Mouse (Mus musculus) CH12.LX (cell line): ENCODE data around the gene Ppp4r3b. TPM values are rescaled to one million over a fixed set of nuclear protein-coding genes. Genes with fewer than 3 reads are reported as not detected.

Experiments
- DNase-seq: peaks from one replicate; pipeline ENCODE4 v3.0.0-alpha.2; 2013; ENCODE audit errors: extremely low read depth
- H3K27ac ChIP-seq: 2 replicates; pipeline ENCODE4 v1.5.1; 2012; ENCODE audit warnings: low read depth, mild to moderate bottlenecking, control low read depth, moderate library complexity; ENCODE audit not compliant: insufficient read depth
- H3K27me3 ChIP-seq: replicated peaks from 2 replicates; pipeline ENCODE3; 2012; ENCODE audit warnings: inconsistent platforms
- H3K36me3 ChIP-seq, 2 experiments: replicated peaks in 1 of 2; 2 replicates each; pipeline versions ENCODE3 to v1.6.1; 2012; ENCODE audit warnings: inconsistent platforms in 1 of 2, low read length in 1 of 2, mild to moderate bottlenecking in 1 of 2, mixed read lengths in 1 of 2, moderate library complexity in 1 of 2; ENCODE audit not compliant: control insufficient read depth in 1 of 2, insufficient read depth in 1 of 2
- H3K4me1 ChIP-seq, 2 experiments: 2 replicates each; pipeline ENCODE4 v1.6.1; 2012; ENCODE audit warnings: inconsistent platforms in 1 of 2, moderate library complexity in 1 of 2; ENCODE audit not compliant: insufficient read depth in 2 of 2, control insufficient read depth in 1 of 2
- H3K4me2 ChIP-seq: 2 replicates; pipeline ENCODE4 v1.6.1; 2012; ENCODE audit warnings: low read depth, mild to moderate bottlenecking, control low read depth; ENCODE audit not compliant: poor library complexity, insufficient read depth, severe bottlenecking
- H3K4me3 ChIP-seq, 3 experiments: fragments of 150-350 bp in 1 of 3; sonication (generic) in 1 of 3; replicated peaks in 1 of 3; 2 replicates each; pipeline versions ENCODE3 to v1.5.1; 2011 to 2012; ENCODE audit warnings: low read depth in 2 of 3, low read length in 2 of 3, mild to moderate bottlenecking in 2 of 3, moderate library complexity in 2 of 3, control low read depth in 1 of 3, improper control_type of control experiment in 1 of 3, inconsistent platforms in 1 of 3, mixed read lengths in 1 of 3; ENCODE audit not compliant: poor library complexity in 1 of 3
- H3K79me2 ChIP-seq: replicated peaks from 2 replicates; pipeline ENCODE4 v1.6.1; 2012; ENCODE audit warnings: mild to moderate bottlenecking, moderate library complexity; ENCODE audit not compliant: control insufficient read depth, poor library complexity, insufficient read depth, severe bottlenecking; ENCODE audit errors: extremely low read depth
- H3K9ac ChIP-seq: 2 replicates; pipeline ENCODE4 v1.6.1; 2012; ENCODE audit warnings: low read depth, mild to moderate bottlenecking, control low read depth, moderate library complexity; ENCODE audit not compliant: insufficient read depth
- H3K9me3 ChIP-seq: replicated peaks from 2 replicates; pipeline ENCODE3; 2012; ENCODE audit warnings: low read length, inconsistent platforms, mixed read lengths
- CTCF ChIP-seq, 2 experiments: IDR thresholded peaks in 1 of 2; conservative IDR thresholded peaks in 1 of 2; 2 replicates each; pipeline ENCODE4 v1.5.1; 2011 to 2012; ENCODE audit warnings: low read depth in 2 of 2, low read length in 2 of 2, improper control_type of control experiment in 1 of 2, inconsistent platforms in 1 of 2, mild to moderate bottlenecking in 1 of 2, moderate library complexity in 1 of 2
- E2F4 ChIP-seq: IDR thresholded peaks from 2 replicates; pipeline ENCODE4 v1.6.1; 2011; ENCODE audit warnings: low read depth, low read length, improper control_type of control experiment; ENCODE audit not compliant: insufficient replicate concordance
- ELF1 ChIP-seq: IDR thresholded peaks from 2 replicates; pipeline ENCODE4 v1.6.1; 2014; ENCODE audit warnings: low read depth, mild to moderate bottlenecking, inconsistent platforms, low read length, improper control_type of control experiment
- ETS1 ChIP-seq: conservative IDR thresholded peaks from 2 replicates; pipeline ENCODE4 v1.6.1; 2012; ENCODE audit warnings: low read depth, mild to moderate bottlenecking, inconsistent platforms, low read length, improper control_type of control experiment, moderate library complexity
- GABPA ChIP-seq: IDR thresholded peaks from 2 replicates; pipeline ENCODE4 v1.6.1; 2012; ENCODE audit warnings: low read depth, low read length, improper control_type of control experiment, inconsistent platforms; ENCODE audit not compliant: insufficient replicate concordance
- HCFC1 ChIP-seq: IDR thresholded peaks from 2 replicates; pipeline ENCODE4 v1.6.1; 2012; ENCODE audit warnings: low read depth, mild to moderate bottlenecking, inconsistent platforms, low read length, improper control_type of control experiment
- KAT2A ChIP-seq: IDR thresholded peaks from 2 replicates; pipeline ENCODE4 v1.6.1; 2012; ENCODE audit warnings: low read length, improper control_type of control experiment, inconsistent platforms; ENCODE audit not compliant: insufficient replicate concordance
- MAFK ChIP-seq: IDR thresholded peaks from 2 replicates; pipeline ENCODE4 v1.6.1; 2011; ENCODE audit warnings: low read length, improper control_type of control experiment; ENCODE audit not compliant: insufficient replicate concordance
- MAX ChIP-seq: IDR thresholded peaks from 2 replicates; pipeline ENCODE4 v1.6.1; 2011; ENCODE audit warnings: low read length, improper control_type of control experiment
- MEF2A ChIP-seq: IDR thresholded peaks from 2 replicates; pipeline ENCODE4 v1.6.1; 2014; ENCODE audit warnings: low read depth, mild to moderate bottlenecking, inconsistent platforms, low read length, improper control_type of control experiment, borderline replicate concordance
- NELFE ChIP-seq: IDR thresholded peaks from 2 replicates; pipeline ENCODE4 v1.6.1; 2011; ENCODE audit warnings: low read depth, low read length, improper control_type of control experiment
- POLR2AphosphoS2 ChIP-seq: IDR thresholded peaks from 2 replicates; pipeline ENCODE4 v1.6.1; 2011; ENCODE audit warnings: low read depth, low read length, improper control_type of control experiment
- RAD21 ChIP-seq: IDR thresholded peaks from 2 replicates; pipeline ENCODE4 v1.6.1; 2011; ENCODE audit warnings: low read depth, mild to moderate bottlenecking, low read length, improper control_type of control experiment, moderate library complexity
- UBTF ChIP-seq: IDR thresholded peaks from 2 replicates; pipeline ENCODE4 v1.6.1; 2012; ENCODE audit warnings: low read depth, mild to moderate bottlenecking, inconsistent platforms, low read length, improper control_type of control experiment, moderate library complexity
- USF2 ChIP-seq: conservative IDR thresholded peaks from 2 replicates; pipeline ENCODE4 v1.6.1; 2011; ENCODE audit warnings: low read depth, low read length, improper control_type of control experiment
- ZNF384 ChIP-seq: IDR thresholded peaks from 2 replicates; pipeline ENCODE4 v1.6.1; 2012; ENCODE audit warnings: low read depth, low read length, improper control_type of control experiment, inconsistent platforms
- dilution Hi-C: fragments of 300-500 bp; cut with MboI; formaldehyde crosslinking; loops from 2 replicates; pipeline ENCODE4 v1.14.3; 2020; ENCODE audit warnings: low sequenced_read_pairs; ENCODE audit not compliant: extremely low pct_unique_long_range_greater_than_20kb, extremely low pct_ligation_motif_present
- in situ Hi-C: fragments of 300-500 bp; cut with MboI; formaldehyde crosslinking; loops from 3 replicates; pipeline ENCODE4 v1.14.3; 2019; ENCODE audit warnings: low sequenced_read_pairs, low pct_ligation_motif_present, low pct_unique_long_range_greater_than_20kb, mixed read lengths
- polyA plus RNA-seq: library from polyadenylated mRNA; unstranded; fragments of >175 nt; gene quantifications from 2 replicates; pipeline ENCODE4 v1.2.1, GENCODE M21; 2012; ENCODE audit warnings: low read depth; ENCODE audit not compliant: insufficient read length
- total RNA-seq, 2 experiments: library from RNA; depleted of rRNA; stranded (reverse); fragments of 300-350 nt in 1 of 2; fragments of >200 nt in 1 of 2; gene quantifications; 2 replicates each; pipeline ENCODE4 v1.2.3; 2012 to 2014

The Ppp4r3b gene
- total and polyA plus RNA-seq, 3 experiments: 95.5 to 127 (median 116) TPM

GRCm38 (mm10) chr11:29179319-29179718 lies 6.6 kb downstream of the Ppp4r3b start:
- Histone ChIP-seq H3K36me3 (peaks cover 21 to 55% of the 10 kb centered on the region in 2 experiments), H3K27ac (no peak overlapping the region), H3K4me2 (no peak overlapping the region), H3K9ac (no peak overlapping the region), H3K79me2 (peaks cover 30% of the 10 kb centered on the region), H3K4me1 (peaks cover 0 to 21% of the 10 kb centered on the region in 2 experiments; a peak in 1 of 4 replicates), H3K27me3 (no peaks in the 10 kb centered on the region), H3K9me3 (no peaks in the 10 kb centered on the region), H3K4me3 (no peak overlapping the region)
- no peak for DNase-seq
- dilution Hi-C loops: no loop called here
- in situ Hi-C loops: no loop called here
- TF ChIP-seq MAFK: peak; percentile 90
- TF ChIP-seq POLR2AphosphoS2: no peak

- in situ Hi-C loops (no loop called here), dilution Hi-C loops (no loop called here)
- no peaks in the 10 kb centered on the region for H3K9me3 ChIP-seq
- no peak overlapping the region for H3K4me3 ChIP-seq
- peaks cover 32% of the 10 kb centered on the region for H3K79me2 ChIP-seq
- peaks cover 30 to 68% of the 10 kb centered on the region in 2 experiments for H3K36me3 ChIP-seq
- DNase-seq: no peak
- H3K4me1 ChIP-seq: peaks cover 0 to 18% of the 10 kb centered on the region in 2 experiments; a peak in 1 of 4 replicates
- no peak overlapping the region for H3K27ac ChIP-seq
- H3K27me3 ChIP-seq: no peaks in the 10 kb centered on the region
- no peak for TF ChIP-seq RAD21
- no peak for TF ChIP-seq USF2
- TF ChIP-seq NELFE: no peak
- TF ChIP-seq ELF1: no peak
- no peak for TF ChIP-seq E2F4
- no peak for TF ChIP-seq KAT2A
- TF ChIP-seq MEF2A: no peak
- TF ChIP-seq UBTF: no peak
- no peak for TF ChIP-seq MAX
- no peak for TF ChIP-seq GABPA
- no peak for TF ChIP-seq HCFC1
- TF ChIP-seq ZNF384: no peak
- TF ChIP-seq ETS1: no peak
- no peak for TF ChIP-seq CTCF (conservative IDR thresholded peaks at IDR 0.05 in 1 of 2, IDR thresholded peaks at IDR 0.05 in 1 of 2; ENCODE audit: low read depth in 2 of 2, low read length in 2 of 2)
- H3K4me2 ChIP-seq: no peak overlapping the region
- no peak overlapping the region for H3K9ac ChIP-seq
These were observed 8.0 kb downstream of the Ppp4r3b start for GRCm38 (mm10) chr11:29180657-29181056.
